In the genomic region with DNA sequence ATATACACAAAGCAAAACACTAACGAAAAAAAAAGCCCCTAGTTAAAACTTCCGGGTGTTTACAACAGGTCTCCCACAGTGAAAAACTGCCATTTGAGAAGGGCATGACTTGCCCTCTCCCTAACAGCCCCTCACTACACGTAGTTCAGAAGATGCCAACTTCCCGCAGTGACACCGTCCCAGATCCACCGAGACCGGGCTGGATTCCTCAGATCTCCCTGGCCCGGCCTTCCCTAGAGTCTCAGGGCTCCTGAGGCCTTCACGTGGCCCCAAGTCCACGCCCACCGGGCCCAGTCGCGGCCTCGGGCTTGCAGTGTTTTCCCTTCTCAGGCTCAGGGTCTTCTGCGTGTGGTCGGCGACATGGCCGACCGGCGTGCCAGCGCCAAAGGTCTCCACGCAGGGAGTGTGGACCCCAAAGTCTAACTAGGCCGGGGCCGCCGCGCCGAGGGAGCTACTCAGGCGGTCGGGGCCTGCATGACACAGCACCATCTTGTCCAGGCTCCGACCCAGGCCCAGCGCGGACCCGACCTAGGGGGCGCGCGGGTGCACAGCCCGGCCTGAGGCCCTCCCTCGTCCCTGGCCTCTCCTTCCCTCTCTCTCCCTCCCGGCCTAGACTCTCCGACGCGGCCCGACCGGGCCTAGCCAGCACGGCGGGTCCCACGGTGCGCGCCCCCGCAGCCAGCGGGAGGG, we compare ENCODE assay signal across 7 mouse cellular contexts. TPM values are rescaled to one million over a fixed set of nuclear protein-coding genes. Genes with fewer than 3 reads are reported as not detected.
A peak's percentile ranks its signal among the peaks of the same experiment; 100 is the strongest.
DNase-seq lines count a peak whose midpoint lies in the region; ATAC-seq lines count a peak whose summit lies in the region.

No protein-coding gene starts in this region.

- DNase-seq in adrenal gland, adult 8-10 months: peak; percentile 80
- peak; percentile 61 for DNase-seq in embryo, embryonic 11.5 days (ENCODE audit: low read depth, low spot score)
- peak; percentile 59 to 69 for DNase-seq in gastrocnemius, postnatal 36 days
- DNase-seq in left cerebral cortex, postnatal 4 days: peak; percentile 70
- DNase-seq in midbrain, embryonic 11.5 days (ENCODE audit: low spot score, missing footprints): peak; percentile 97
- peak; percentile 64 for DNase-seq in right cerebral cortex, postnatal 4 days

- no peaks in the 10 kb centered on the region for H3K9me3 ChIP-seq in intestine, embryonic 16.5 days (ENCODE audit: control insufficient read depth, low read length)
- H3K9me3 ChIP-seq in midbrain, embryonic 11.5 days (ENCODE audit: control insufficient read depth, low read length): no peaks in the 10 kb centered on the region

- H3K27me3 ChIP-seq in intestine, embryonic 16.5 days (replicated peaks; ENCODE audit: control insufficient read depth, insufficient read depth, low read length): no peaks in the 10 kb centered on the region
- H3K27me3 ChIP-seq in midbrain, embryonic 11.5 days (ENCODE audit: control insufficient read depth, insufficient read depth, low read length): no peaks in the 10 kb centered on the region

- ATAC-seq in intestine, embryonic 16.5 days: peak; percentile 79
- peak; percentile 83 for ATAC-seq in midbrain, embryonic 11.5 days (ENCODE audit: low FRiP score)

- H3K27ac ChIP-seq in intestine, embryonic 16.5 days (ENCODE audit: low read length): peak overlapping the region; percentile 100
- peak overlapping the region; percentile 99 for H3K27ac ChIP-seq in midbrain, embryonic 11.5 days (ENCODE audit: low read depth, low read length)

- H3K4me1 ChIP-seq in intestine, embryonic 16.5 days (ENCODE audit: control insufficient read depth, insufficient read depth, low read length): peaks cover 12% of the 10 kb centered on the region
- H3K4me1 ChIP-seq in midbrain, embryonic 11.5 days (ENCODE audit: control insufficient read depth, insufficient read depth, low read length): peaks cover 16% of the 10 kb centered on the region

- H3K9ac ChIP-seq in intestine, embryonic 16.5 days (ENCODE audit: low read depth, low read length): peak overlapping the region; percentile 97
- H3K9ac ChIP-seq in midbrain, embryonic 11.5 days (ENCODE audit: low read length): peak overlapping the region; percentile 94

- H3K36me3 ChIP-seq in intestine, embryonic 16.5 days (ENCODE audit: control insufficient read depth, insufficient read depth, low read length): peaks cover 4% of the 10 kb centered on the region; the same call in 1 of the 2 replicates
- peaks cover 5% of the 10 kb centered on the region; the same call in 1 of the 2 replicates for H3K36me3 ChIP-seq in midbrain, embryonic 11.5 days (ENCODE audit: control insufficient read depth, insufficient read depth, low read length)

- H3K4me3 ChIP-seq in intestine, embryonic 16.5 days (ENCODE audit: low read length): peak overlapping the region; percentile 97
- H3K4me3 ChIP-seq in midbrain, embryonic 11.5 days (ENCODE audit: low read depth, low read length): peak overlapping the region; percentile 93

- WGBS in intestine, embryonic 16.5 days: under 1% methylated on average over 51 of the region's 51 CpGs
- under 1% methylated on average over 51 of the region's 51 CpGs for WGBS in midbrain, embryonic 11.5 days

- intact Hi-C loops in gastrocnemius, postnatal 36 days (cut with DNase I): no loop called here
- intact Hi-C loops in left cerebral cortex, postnatal 4 days (cut with DNase I): no loop called here

- H3K4me2 ChIP-seq in intestine, embryonic 16.5 days (ENCODE audit: low read depth, low read length): peak overlapping the region; percentile 75
- peak overlapping the region; percentile 93 for H3K4me2 ChIP-seq in midbrain, embryonic 11.5 days

RNA-seq across cellular contexts. Expression of a gene that starts 0.7 kb away (rescaled TPM):
- 100 to 1,000 TPM; 290 to 420 (median 339) TPM for total RNA-seq in adrenal gland, adult 8-10 months (2022)
- 100 to 1,000 TPM; 225 to 248 TPM for total RNA-seq in gastrocnemius, postnatal 36 days (2021)
- 448 and 464 TPM in 2 replicates for polyA plus RNA-seq in intestine, embryonic 16.5 days (2015; fragmentation: Nextera tagmentation; extraction: Ambion mirVana)
- total RNA-seq in left cerebral cortex, postnatal 4 days (2021): 100 to 1,000 TPM; 244 to 265 TPM
- polyA plus RNA-seq in midbrain, embryonic 11.5 days (2014; fragmentation: Nextera tagmentation; extraction: Ambion mirVana): 635 and 667 TPM in 2 replicates

RNA-seq across cellular contexts. Expression of a gene that starts 10.7 kb away (rescaled TPM):
- total RNA-seq in adrenal gland, adult 8-10 months (2022): 10 to 100 TPM in 2 of 4 experiments, 1 to 10 TPM in 2; 8.0 to 17.8 (median 12.5) TPM
- 1 to 10 TPM in 1 of 2 experiments, under 1 TPM in 1; 0.84 to 1.1 TPM for total RNA-seq in gastrocnemius, postnatal 36 days (2021)
- polyA plus RNA-seq in intestine, embryonic 16.5 days (2015; fragmentation: Nextera tagmentation; extraction: Ambion mirVana): 16.1 and 16.2 TPM in 2 replicates
- total RNA-seq in left cerebral cortex, postnatal 4 days (2021): 10 to 100 TPM; 15.7 to 16.8 TPM
- polyA plus RNA-seq in midbrain, embryonic 11.5 days (2014; fragmentation: Nextera tagmentation; extraction: Ambion mirVana): 21.4 and 22.0 TPM in 2 replicates

RNA-seq across cellular contexts. Expression of a gene that starts 26.0 kb away (rescaled TPM):
- 10 to 100 TPM; 14.8 to 30.8 (median 22.5) TPM for total RNA-seq in adrenal gland, adult 8-10 months (2022)
- total RNA-seq in gastrocnemius, postnatal 36 days (2021): 1 to 10 TPM; 5.2 to 5.9 TPM
- polyA plus RNA-seq in intestine, embryonic 16.5 days (2015; fragmentation: Nextera tagmentation; extraction: Ambion mirVana): 29.6 and 30.3 TPM in 2 replicates
- 10 to 100 TPM; 26.5 to 29.5 TPM for total RNA-seq in left cerebral cortex, postnatal 4 days (2021)
- 16.2 and 16.4 TPM in 2 replicates for polyA plus RNA-seq in midbrain, embryonic 11.5 days (2014; fragmentation: Nextera tagmentation; extraction: Ambion mirVana)

RNA-seq across cellular contexts. Expression of a gene that starts 30.2 kb away (rescaled TPM):
- total RNA-seq in adrenal gland, adult 8-10 months (2022): not detected
- total RNA-seq in gastrocnemius, postnatal 36 days (2021): not detected
- 0.22 TPM in 1 of 2 replicates, not detected in the other for polyA plus RNA-seq in intestine, embryonic 16.5 days (2015; fragmentation: Nextera tagmentation; extraction: Ambion mirVana)
- total RNA-seq in left cerebral cortex, postnatal 4 days (2021): not detected
- polyA plus RNA-seq in midbrain, embryonic 11.5 days (2014; fragmentation: Nextera tagmentation; extraction: Ambion mirVana): 0.52 and 0.60 TPM in 2 replicates

RNA-seq across cellular contexts. Expression of a gene that starts 31.9 kb away (rescaled TPM):
- total RNA-seq in adrenal gland, adult 8-10 months (2022): 100 to 1,000 TPM; 204 to 262 (median 242) TPM
- 10 to 100 TPM; 78.9 to 95.1 TPM for total RNA-seq in gastrocnemius, postnatal 36 days (2021)
- 306 and 324 TPM in 2 replicates for polyA plus RNA-seq in intestine, embryonic 16.5 days (2015; fragmentation: Nextera tagmentation; extraction: Ambion mirVana)
- 10 to 100 TPM; 90.3 to 94.9 TPM for total RNA-seq in left cerebral cortex, postnatal 4 days (2021)
- 365 TPM in 2 replicates for polyA plus RNA-seq in midbrain, embryonic 11.5 days (2014; fragmentation: Nextera tagmentation; extraction: Ambion mirVana)

Comparison
In these comparisons a context has a peak if more than half of its experiments do, and no peak if none do; other contexts are left out.
1. Peak in every context shown above with its lines: DNase-seq, ATAC-seq, H3K4me3 ChIP-seq and H3K27ac ChIP-seq.
2. RNA of a gene that starts 10.7 kb away (total RNA-seq): 15.7 to 16.8 TPM in left cerebral cortex, postnatal 4 days and 8.0 to 17.8 TPM in adrenal gland, adult 8-10 months; 0.84 to 1.1 TPM in gastrocnemius, postnatal 36 days; every median in the first group is over 4 times any median in the second.